Mouse (Mus musculus) liver, adult 2 months (tissue): ENCODE measurements at regions not wholly inside any gene's neighbourhood (a gene's known extent, or its start where the extent isn't known, plus 50 kb on each side); places are given as distances from the start of the nearest gene placed in this dataset.

Experiments
- CTCF ChIP-seq: fragments of 200-500 bp; IDR thresholded peaks from 2 replicates; pipeline ENCODE4 v1.5.1; 2011; ENCODE audit warnings: low read depth, low read length, control low read depth
- POLR2A ChIP-seq: fragments of 200-500 bp; IDR thresholded peaks from 2 replicates; pipeline ENCODE4 v1.6.1; 2011; ENCODE audit warnings: low read length, control low read depth; ENCODE audit not compliant: insufficient read depth; ENCODE audit errors: extremely low read depth

- TF ChIP-seq CTCF, result no peak
- TF ChIP-seq POLR2A, result no peak
Observed at GRCm38 (mm10) chr2:166290826-166291225, 135.4 kb upstream of the Sulf2 start.
